Mouse (Mus musculus): ENCODE measurements around the gene D930007J09Rik. TPM values are rescaled to one million over a fixed set of nuclear protein-coding genes. Genes with fewer than 3 reads are reported as not detected.

D930007J09Rik gene
- total RNA-seq, 2 experiments from 2014 or later: not detected

Other genes starting within 250 kb of the D930007J09Rik start
- 10 to 100 TPM in 1 of 2 experiments, 1 to 10 TPM in 1; 4.5 to 17.1 TPM for gene Mylk4, start 18.9 kb downstream of the D930007J09Rik start, total RNA-seq (2021)
- 10 to 100 TPM; 36.3 to 39.9 TPM for gene Wrnip1, start 811 bp downstream of the D930007J09Rik start, total RNA-seq (2021)
- gene Serpinb1a, start 48.3 kb upstream of the D930007J09Rik start, total RNA-seq (2021): 10 to 100 TPM; 43.8 to 67.3 TPM
- gene Serpinb1c, start 95.4 kb upstream of the D930007J09Rik start, total RNA-seq (2021): under 1 TPM in 1 of 2 experiments, not detected in 1; 0.42 TPM
- 10 to 100 TPM; 20.1 to 32.0 TPM for gene Serpinb6b, start 162.4 kb upstream of the D930007J09Rik start, total RNA-seq (2021)
- gene Serpinb9, start 200.4 kb upstream of the D930007J09Rik start, total RNA-seq (2021): 10 to 100 TPM; 12.9 to 16.3 TPM
- gene Serpinb9b, start 224.6 kb upstream of the D930007J09Rik start, total RNA-seq (2021): not detected

All from adrenal gland, postnatal 10 days (tissue).